Mouse (Mus musculus) stomach, embryonic 14.5 days (tissue): ENCODE measurements at regions not wholly inside any gene's neighbourhood (a gene's known extent, or its start where the extent isn't known, plus 50 kb on each side); places are given as distances from the start of the nearest gene placed in this dataset.

Experiments used
- ATAC-seq: fragments of 200-750 bp; cut with Nextera tagmentation; 2 replicates; pipeline ENCODE4 v1.8.0; 2017; ENCODE audit warnings: low read depth, moderate TSS enrichment; ENCODE audit not compliant: insufficient number of reproducible peaks, insufficient read depth, low FRiP score
- H3K27ac ChIP-seq: fragments of 300-500 bp; sonication (generic); 2 replicates; pipeline ENCODE4 v1.5.1; 2014; ENCODE audit warnings: mild to moderate bottlenecking, low read length, moderate library complexity, mixed read lengths
- H3K27me3 ChIP-seq: fragments of 300-500 bp; sonication (generic); 2 replicates; pipeline ENCODE4 v1.6.1; 2014; ENCODE audit warnings: low read length, control low read depth, mixed read lengths; ENCODE audit not compliant: control insufficient read depth, insufficient read depth
- H3K36me3 ChIP-seq: fragments of 300-500 bp; sonication (generic); 2 replicates; pipeline ENCODE4 v1.6.1; 2014; ENCODE audit warnings: mild to moderate bottlenecking, control low read depth, low read length, moderate library complexity, mixed read lengths; ENCODE audit not compliant: control insufficient read depth, insufficient read depth
- H3K4me1 ChIP-seq: fragments of 300-500 bp; sonication (generic); 2 replicates; pipeline ENCODE4 v1.6.1; 2014; ENCODE audit warnings: low read length, control low read depth, mixed read lengths; ENCODE audit not compliant: control insufficient read depth, insufficient read depth
- H3K4me2 ChIP-seq: fragments of 300-500 bp; sonication (generic); replicated peaks from 2 replicates; pipeline ENCODE4 v1.6.1; 2014; ENCODE audit warnings: low read depth, low read length, control low read depth
- H3K4me3 ChIP-seq: fragments of 300-500 bp; sonication (generic); 2 replicates; pipeline ENCODE4 v1.5.1; 2014; ENCODE audit warnings: low read depth, low read length, control low read depth
- H3K9ac ChIP-seq: fragments of 300-500 bp; sonication (generic); replicated peaks from 2 replicates; pipeline ENCODE4 v1.6.1; 2014; ENCODE audit warnings: low read depth, mild to moderate bottlenecking, control low read depth, low read length, moderate library complexity, mixed read lengths
- H3K9me3 ChIP-seq: fragments of 300-500 bp; sonication (generic); 2 replicates; pipeline ENCODE4 v1.6.1; 2016; ENCODE audit warnings: low read depth, low read length, control low read depth; ENCODE audit not compliant: control insufficient read depth
- WGBS: fragments of 180-500 bp; shearing (Covaris S2); extraction: QIAGEN DNeasy Blood & Tissue Kit; methylation state at CpG from one replicate; pipeline ENCODE4 v1.1.7; 2014; 5-methylcytosine and 5-hydroxymethylcytosine counted together

- 96% methylated on average over 3 of the region's 3 CpGs for WGBS
- Histone ChIP-seq H3K9ac (no peak overlapping the region), H3K27ac (no peak overlapping the region), H3K27me3 (no peaks in the 10 kb centered on the region), H3K4me3 (no peak overlapping the region), H3K9me3 (peaks cover 3% of the 10 kb centered on the region; the same call in 1 of the 2 replicates), H3K4me2 (no peak overlapping the region), H3K4me1 (no peaks in the 10 kb centered on the region), H3K36me3 (no peaks in the 10 kb centered on the region)
- no peak for ATAC-seq
These were observed 145.5 kb downstream of the Rpap3 start for GRCm38 (mm10) chr15:97560096-97560495.

GRCm38 (mm10) chr15:97558725-97559124 is 146.9 kb downstream of the Rpap3 start:
- Histone ChIP-seq H3K9me3 (peaks cover 3% of the 10 kb centered on the region; the same call in 1 of the 2 replicates), H3K4me2 (no peak overlapping the region), H3K9ac (no peak overlapping the region), H3K4me3 (no peak overlapping the region), H3K27me3 (no peaks in the 10 kb centered on the region), H3K4me1 (no peaks in the 10 kb centered on the region), H3K27ac (no peak overlapping the region), H3K36me3 (no peaks in the 10 kb centered on the region)
- ATAC-seq, result no peak
- 94% methylated on average over 7 of the region's 7 CpGs for WGBS

- Histone ChIP-seq H3K9ac (no peak overlapping the region), H3K4me1 (no peaks in the 10 kb centered on the region), H3K27me3 (no peaks in the 10 kb centered on the region), H3K4me2 (no peak overlapping the region), H3K4me3 (no peak overlapping the region), H3K36me3 (no peaks in the 10 kb centered on the region), H3K27ac (no peak overlapping the region), H3K9me3 (peaks cover 3% of the 10 kb centered on the region; the same call in 1 of the 2 replicates)
- WGBS, result 87% methylated on average over 4 of the region's 4 CpGs
- ATAC-seq, result no peak
These were observed 157.3 kb downstream of the Rpap3 start for GRCm38 (mm10) chr15:97548354-97548753.

GRCm38 (mm10) chr15:97545034-97545433 is 160.6 kb downstream of the Rpap3 start:
- WGBS, result 85% methylated on average over 11 of the region's 11 CpGs
- Histone ChIP-seq H3K27ac (no peak overlapping the region), H3K4me3 (no peak overlapping the region), H3K27me3 (no peaks in the 10 kb centered on the region), H3K36me3 (no peaks in the 10 kb centered on the region), H3K9ac (no peak overlapping the region), H3K4me1 (no peaks in the 10 kb centered on the region), H3K9me3 (peaks cover 3% of the 10 kb centered on the region; the same call in 1 of the 2 replicates), H3K4me2 (no peak overlapping the region)
- no peak for ATAC-seq

- H3K4me2 ChIP-seq, result no peak overlapping the region
- ATAC-seq, result no peak
- H3K9ac ChIP-seq, result no peak overlapping the region
- peaks cover 4% of the 10 kb centered on the region; the same call in 1 of the 2 replicates for H3K9me3 ChIP-seq
- no peaks in the 10 kb centered on the region for H3K27me3 ChIP-seq
- no peaks in the 10 kb centered on the region for H3K4me1 ChIP-seq
- no peak overlapping the region for H3K27ac ChIP-seq
- H3K36me3 ChIP-seq, result no peaks in the 10 kb centered on the region
- no peak overlapping the region for H3K4me3 ChIP-seq
- WGBS, result 84% methylated on average over 9 of the region's 9 CpGs
These were observed 164.0 kb downstream of the Rpap3 start for GRCm38 (mm10) chr15:97541646-97542045.

- Histone ChIP-seq H3K4me3 (no peak overlapping the region), H3K36me3 (no peaks in the 10 kb centered on the region), H3K9me3 (peaks cover 4% of the 10 kb centered on the region; the same call in 1 of the 2 replicates), H3K9ac (no peak overlapping the region), H3K27me3 (no peaks in the 10 kb centered on the region), H3K27ac (no peak overlapping the region), H3K4me1 (no peaks in the 10 kb centered on the region), H3K4me2 (no peak overlapping the region)
- WGBS, result 88% methylated on average over 12 of the region's 12 CpGs
- no peak for ATAC-seq
These were observed 169.5 kb downstream of the Rpap3 start for GRCm38 (mm10) chr15:97536145-97536544.

- no peak overlapping the region for H3K9ac ChIP-seq
- no peak overlapping the region for H3K4me3 ChIP-seq
- H3K4me2 ChIP-seq, result no peak overlapping the region
- H3K36me3 ChIP-seq, result no peaks in the 10 kb centered on the region
- H3K27me3 ChIP-seq, result no peaks in the 10 kb centered on the region
- H3K27ac ChIP-seq, result no peak overlapping the region
- peaks cover 4% of the 10 kb centered on the region; the same call in 1 of the 2 replicates for H3K9me3 ChIP-seq
- ATAC-seq, result no peak
- 73% methylated on average over 5 of the region's 5 CpGs for WGBS
- no peaks in the 10 kb centered on the region for H3K4me1 ChIP-seq
These were observed 170.7 kb downstream of the Rpap3 start for GRCm38 (mm10) chr15:97534878-97535277.

GRCm38 (mm10) chr15:97533553-97534291 is 171.9 kb downstream of the Rpap3 start:
- ATAC-seq, result no peak
- 76% methylated on average over 12 of the region's 12 CpGs for WGBS

More at GRCm38 (mm10) chr15:97533553-97534291, 171.9 kb downstream of the Rpap3 start:
- Histone ChIP-seq H3K4me1 (no peaks in the 10 kb centered on the region), H3K4me3 (no peak overlapping the region), H3K9me3 (no peaks in the 10 kb centered on the region), H3K4me2 (no peak overlapping the region), H3K36me3 (no peaks in the 10 kb centered on the region), H3K27me3 (no peaks in the 10 kb centered on the region), H3K9ac (no peak overlapping the region), H3K27ac (no peak overlapping the region)
